Mouse (Mus musculus) midbrain, embryonic 14.5 days (tissue): ENCODE measurements at regions not wholly inside any gene's neighbourhood (a gene's known extent, or its start where the extent isn't known, plus 50 kb on each side); places are given as distances from the start of the nearest gene placed in this dataset.

ENCODE experiments used
- ATAC-seq: fragments of 200-750 bp; cut with Nextera tagmentation; 2 replicates; pipeline ENCODE4 v1.8.0; 2017; ENCODE audit warnings: moderate number of reproducible peaks, moderate library complexity; ENCODE audit not compliant: low FRiP score, low TSS enrichment
- DNase-seq: peaks from one replicate; pipeline ENCODE4 v3.0.0-alpha.2; 2015
- H3K27ac ChIP-seq: fragments of 300-500 bp; sonication (generic); replicated peaks from 2 replicates; pipeline ENCODE4 v1.5.1; 2014; ENCODE audit warnings: mild to moderate bottlenecking, low read depth, low read length, moderate library complexity
- H3K27me3 ChIP-seq: fragments of 300-500 bp; sonication (generic); 2 replicates; pipeline ENCODE4 v1.6.1; 2014; ENCODE audit warnings: low read length, control low read depth, mixed read lengths; ENCODE audit not compliant: control insufficient read depth, insufficient read depth
- H3K36me3 ChIP-seq: fragments of 300-500 bp; sonication (generic); 2 replicates; pipeline ENCODE4 v1.6.1; 2014; ENCODE audit warnings: low read length, control low read depth; ENCODE audit not compliant: control insufficient read depth, insufficient read depth
- H3K4me1 ChIP-seq: fragments of 300-500 bp; sonication (generic); 2 replicates; pipeline ENCODE4 v1.6.1; 2014; ENCODE audit warnings: mild to moderate bottlenecking, antibody characterized with exemption, low read length, control low read depth; ENCODE audit not compliant: control insufficient read depth, insufficient read depth
- H3K4me2 ChIP-seq: fragments of 300-500 bp; sonication (generic); 2 replicates; pipeline ENCODE4 v1.6.1; 2014; ENCODE audit warnings: mild to moderate bottlenecking, low read length, moderate library complexity
- H3K4me3 ChIP-seq: fragments of 300-500 bp; sonication (generic); replicated peaks from 2 replicates; pipeline ENCODE4 v1.5.1; 2014; ENCODE audit warnings: low read depth, low read length
- H3K9ac ChIP-seq: fragments of 300-500 bp; sonication (generic); replicated peaks from 2 replicates; pipeline ENCODE4 v1.6.1; 2014; ENCODE audit warnings: mild to moderate bottlenecking, low read length, moderate library complexity
- H3K9me3 ChIP-seq: fragments of 300-500 bp; sonication (generic); 2 replicates; pipeline ENCODE4 v1.6.1; 2016; ENCODE audit warnings: low read length, control low read depth, mixed read lengths; ENCODE audit not compliant: control insufficient read depth
- WGBS: fragments of 180-500 bp; shearing (Covaris S2); extraction: QIAGEN DNeasy Blood & Tissue Kit; methylation state at CpG from one replicate; pipeline ENCODE4 v1.1.7; 2014; 5-methylcytosine and 5-hydroxymethylcytosine counted together

DNA sequence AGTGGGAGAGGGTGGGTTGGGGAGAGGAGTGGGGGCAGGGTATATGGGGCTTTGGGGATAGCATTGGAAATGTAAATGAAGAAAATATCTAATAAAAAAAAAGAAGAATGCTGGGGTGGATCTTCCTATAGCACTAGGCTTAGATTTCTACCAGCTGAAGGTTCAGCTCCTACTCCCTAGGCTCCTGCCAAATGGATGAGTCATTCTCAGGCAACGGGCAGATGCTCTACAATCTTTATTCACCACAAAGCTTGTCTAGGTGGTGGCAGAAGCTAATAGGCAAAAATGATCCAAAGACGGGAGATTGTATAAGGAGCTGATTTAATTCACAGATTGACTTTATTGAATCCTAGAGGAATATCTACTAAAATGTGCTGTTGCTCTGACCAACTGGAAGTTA lies 211.6 kb upstream of the Fam98a start:
- no peak overlapping the region for H3K4me2 ChIP-seq
- H3K4me1 ChIP-seq = no peaks in the 10 kb centered on the region
- no peak for ATAC-seq
- no peaks in the 10 kb centered on the region for H3K9me3 ChIP-seq
- DNase-seq = no peak
- no peak overlapping the region for H3K4me3 ChIP-seq
- no peak overlapping the region for H3K27ac ChIP-seq
- H3K27me3 ChIP-seq = no peaks in the 10 kb centered on the region
- 95% methylated on average over 2 of the region's 2 CpGs for WGBS
- no peak overlapping the region for H3K9ac ChIP-seq
- H3K36me3 ChIP-seq = no peaks in the 10 kb centered on the region

DNA sequence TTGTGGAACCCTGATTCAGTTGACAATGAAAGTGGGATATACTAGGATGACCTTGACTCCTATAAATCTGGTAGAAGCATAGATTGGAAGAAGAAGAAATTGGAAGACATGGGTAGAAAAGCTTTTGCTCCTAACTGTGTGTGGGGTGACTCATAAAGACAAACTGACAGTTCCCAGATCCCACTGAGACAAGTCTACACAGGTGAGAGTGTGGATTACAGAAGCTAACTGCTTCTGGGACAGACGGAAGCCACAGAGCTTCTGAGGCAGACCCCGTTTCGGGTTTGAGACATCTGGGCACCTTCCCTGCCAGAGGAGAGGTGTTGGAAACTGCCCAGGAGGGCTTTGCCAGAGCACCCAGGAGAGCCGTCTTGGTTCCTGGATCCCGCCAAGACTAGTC lies 204.7 kb upstream of the Fam98a start:
- ATAC-seq (no peak), DNase-seq (no peak)
- Histone ChIP-seq H3K4me1 (no peaks in the 10 kb centered on the region), H3K4me2 (no peak overlapping the region), H3K4me3 (no peak overlapping the region), H3K9ac (no peak overlapping the region), H3K9me3 (no peaks in the 10 kb centered on the region), H3K27me3 (no peaks in the 10 kb centered on the region), H3K27ac (no peak overlapping the region), H3K36me3 (no peaks in the 10 kb centered on the region)
- 93% methylated on average over 5 of the region's 5 CpGs for WGBS

DNA sequence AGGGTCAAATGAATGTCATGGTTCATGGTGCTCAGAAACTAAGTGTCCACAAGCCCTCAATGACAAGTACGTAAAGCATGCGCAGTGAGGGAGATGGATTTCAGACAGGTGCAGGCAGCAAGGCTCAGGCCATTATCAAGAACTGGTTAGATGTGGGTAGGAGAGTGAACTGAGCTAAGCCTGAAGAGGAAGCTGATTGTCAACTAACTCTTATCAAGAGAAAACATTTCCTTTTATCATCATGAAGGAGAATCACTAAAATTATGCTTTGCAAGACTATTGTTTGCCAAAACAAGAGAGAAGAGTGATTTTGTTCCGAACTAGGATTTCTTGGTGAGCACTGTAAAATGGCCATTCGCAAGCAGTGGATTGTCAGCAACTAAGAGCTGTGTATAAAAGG lies 164.7 kb upstream of the Fam98a start:
- H3K4me1 ChIP-seq = no peaks in the 10 kb centered on the region
- 98% methylated on average over 4 of the region's 4 CpGs for WGBS
- ATAC-seq = no peak

DNA sequence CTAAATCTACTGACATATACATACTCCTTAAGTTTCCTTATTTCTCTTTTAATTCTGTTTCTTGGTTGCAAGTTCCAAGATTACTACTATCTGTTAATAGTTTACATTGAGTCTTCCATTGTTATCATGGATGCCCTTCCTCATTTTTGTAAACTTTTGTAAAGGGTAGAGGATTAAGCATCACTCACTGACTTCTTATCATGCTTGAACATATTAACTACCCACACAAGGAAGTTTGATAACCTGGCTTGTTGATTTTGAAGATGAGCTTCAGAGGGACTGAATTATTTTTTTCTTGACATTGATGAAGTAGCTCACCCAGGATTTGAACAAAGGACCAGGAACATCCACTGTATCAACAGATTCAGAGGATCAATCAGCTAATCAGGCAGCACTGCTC lies 162.8 kb upstream of the Fam98a start:
- no peaks in the 10 kb centered on the region for H3K9me3 ChIP-seq
- ATAC-seq (no peak), DNase-seq (no peak)
- no peak overlapping the region for H3K9ac ChIP-seq
- H3K27me3 ChIP-seq = no peaks in the 10 kb centered on the region
- no peak overlapping the region for H3K4me3 ChIP-seq
- H3K27ac ChIP-seq = no peak overlapping the region
- H3K4me2 ChIP-seq = no peak overlapping the region
- H3K4me1 ChIP-seq = no peaks in the 10 kb centered on the region
- no peaks in the 10 kb centered on the region for H3K36me3 ChIP-seq

More for the DNA sequence above, 164.7 kb upstream of the Fam98a start:
- Histone ChIP-seq H3K27ac (no peak overlapping the region), H3K9ac (no peak overlapping the region), H3K4me3 (no peak overlapping the region), H3K27me3 (no peaks in the 10 kb centered on the region), H3K9me3 (no peaks in the 10 kb centered on the region), H3K36me3 (no peaks in the 10 kb centered on the region), H3K4me2 (no peak overlapping the region)
- no peak for DNase-seq

DNA sequence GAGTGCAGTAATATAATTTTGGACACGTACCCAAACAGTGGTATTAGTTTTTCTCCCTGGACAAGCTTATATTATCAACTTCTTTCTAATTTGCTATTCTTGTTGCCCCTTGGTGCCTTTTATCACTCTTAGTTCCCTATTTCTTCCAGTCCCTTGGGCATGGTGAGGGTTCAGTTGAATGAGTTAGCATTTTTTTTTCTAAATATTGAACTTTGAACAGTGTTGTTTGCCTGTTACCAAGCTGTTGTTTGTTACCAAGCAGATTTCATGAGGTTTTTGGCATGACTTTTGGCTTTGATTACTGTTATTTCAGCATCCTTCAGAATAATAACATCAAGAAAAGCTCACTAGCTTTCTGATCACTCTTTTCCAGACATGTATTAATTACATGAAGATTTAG lies 162.3 kb upstream of the Fam98a start:
- no peak overlapping the region for H3K4me3 ChIP-seq
- H3K9me3 ChIP-seq = no peaks in the 10 kb centered on the region
- no peak for DNase-seq
- WGBS = 82% methylated on average over 1 of the region's 1 CpGs
- no peak overlapping the region for H3K4me2 ChIP-seq
- no peaks in the 10 kb centered on the region for H3K27me3 ChIP-seq
- no peak overlapping the region for H3K27ac ChIP-seq
- no peaks in the 10 kb centered on the region for H3K36me3 ChIP-seq
- no peak overlapping the region for H3K9ac ChIP-seq
- no peaks in the 10 kb centered on the region for H3K4me1 ChIP-seq
- ATAC-seq = no peak

DNA sequence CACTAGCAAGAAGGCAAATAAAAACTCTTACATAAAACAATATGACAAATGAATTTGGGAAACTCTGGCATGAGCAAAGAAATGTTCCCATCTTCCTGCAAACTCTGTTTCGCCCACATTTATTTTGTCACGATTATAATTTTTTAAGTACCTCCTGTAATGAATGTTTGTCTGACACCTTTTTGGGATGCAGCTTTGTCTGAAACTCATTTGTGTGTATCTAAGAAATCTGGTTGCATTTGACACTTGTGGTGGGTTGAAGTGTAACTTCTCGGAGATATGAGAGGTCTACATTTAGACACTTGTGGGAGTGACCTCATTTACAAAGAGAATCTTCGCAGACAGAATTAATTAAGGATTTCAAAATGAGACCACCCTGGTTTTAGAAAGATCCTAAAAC lies 155.9 kb upstream of the Fam98a start:
- H3K9me3 ChIP-seq = no peaks in the 10 kb centered on the region
- DNase-seq = no peak
- H3K27me3 ChIP-seq = no peaks in the 10 kb centered on the region
- H3K9ac ChIP-seq = no peak overlapping the region
- H3K4me3 ChIP-seq = no peak overlapping the region
- H3K4me1 ChIP-seq = no peaks in the 10 kb centered on the region
- H3K27ac ChIP-seq = no peak overlapping the region
- 93% methylated on average over 4 of the region's 4 CpGs for whole genome bisulfite sequencing
- no peaks in the 10 kb centered on the region for H3K36me3 ChIP-seq
- H3K4me2 ChIP-seq = no peak overlapping the region
- ATAC-seq = no peak

DNA sequence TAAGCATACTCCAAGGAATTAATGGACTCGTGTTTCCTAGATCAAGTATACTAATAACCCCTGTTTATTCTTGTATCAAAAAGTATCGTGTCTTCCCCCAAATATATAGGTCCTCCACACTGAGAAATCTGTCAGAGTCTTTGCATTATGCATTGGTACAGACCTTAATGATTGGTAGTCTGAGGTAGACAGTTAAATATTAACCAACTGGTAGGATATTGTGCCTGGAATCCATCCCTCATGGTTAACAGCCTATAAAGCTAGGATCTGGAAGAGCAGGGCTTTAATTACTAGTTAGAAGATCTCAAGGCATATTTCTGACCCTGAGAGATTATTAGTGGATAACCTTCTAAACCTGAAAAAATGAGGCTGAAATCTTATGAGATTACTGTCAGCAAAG lies 153.6 kb upstream of the Fam98a start:
- H3K9ac ChIP-seq = no peak overlapping the region
- no peaks in the 10 kb centered on the region for H3K4me1 ChIP-seq
- no peak for ATAC-seq
- no peak overlapping the region for H3K4me2 ChIP-seq
- no peaks in the 10 kb centered on the region for H3K36me3 ChIP-seq
- WGBS = 82% methylated on average over 2 of the region's 2 CpGs
- H3K9me3 ChIP-seq = no peaks in the 10 kb centered on the region
- no peak overlapping the region for H3K27ac ChIP-seq
- no peaks in the 10 kb centered on the region for H3K27me3 ChIP-seq
- H3K4me3 ChIP-seq = no peak overlapping the region
- DNase-seq = no peak

DNA sequence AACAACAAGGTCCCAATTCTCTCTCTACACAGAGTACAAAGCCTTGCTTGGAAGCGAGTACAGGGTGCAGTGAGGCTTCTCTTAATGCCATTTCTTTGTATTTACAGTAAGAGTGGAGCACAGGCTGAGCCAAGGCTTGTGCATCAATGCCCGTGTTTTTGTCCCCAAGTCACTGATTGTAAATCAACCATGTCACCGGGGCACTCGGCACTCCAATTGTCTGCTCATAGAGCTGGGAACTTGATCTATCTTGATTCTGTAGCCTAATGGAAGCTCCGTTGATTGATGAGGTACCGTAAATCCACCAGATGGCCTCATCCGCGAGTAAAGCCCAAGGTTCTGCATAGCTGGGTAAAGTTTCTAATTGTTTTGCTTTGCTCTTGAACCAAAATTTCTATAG lies 152.1 kb upstream of the Fam98a start:
- Histone ChIP-seq H3K27ac (no peak overlapping the region), H3K27me3 (no peaks in the 10 kb centered on the region), H3K4me2 (no peak overlapping the region), H3K4me1 (no peaks in the 10 kb centered on the region), H3K9me3 (no peaks in the 10 kb centered on the region), H3K9ac (no peak overlapping the region), H3K36me3 (no peaks in the 10 kb centered on the region), H3K4me3 (no peak overlapping the region)
- DNase-seq (no peak), ATAC-seq (no peak)
- WGBS = 88% methylated on average over 8 of the region's 8 CpGs

DNA sequence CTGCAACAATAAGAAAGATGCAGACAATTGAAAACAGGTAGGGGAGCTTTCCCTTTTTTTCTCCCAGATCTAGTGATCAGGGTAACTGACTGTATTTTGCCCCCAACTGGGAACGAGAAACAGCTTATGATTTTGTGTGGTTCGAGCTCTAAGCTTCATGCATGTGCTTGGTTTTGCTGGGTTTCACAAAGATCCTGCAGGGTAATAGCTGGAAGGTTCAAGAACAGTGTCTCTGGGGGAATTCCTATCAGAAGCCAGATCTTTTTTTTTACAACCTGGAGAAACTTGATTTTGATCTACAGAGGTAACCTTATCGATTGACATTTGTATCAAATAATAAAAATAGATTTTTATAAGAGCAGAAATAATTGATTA lies 145.0 kb upstream of the Fam98a start:
- Histone ChIP-seq H3K27ac (no peak overlapping the region), H3K27me3 (no peaks in the 10 kb centered on the region), H3K9ac (no peak overlapping the region), H3K36me3 (no peaks in the 10 kb centered on the region), H3K4me1 (no peaks in the 10 kb centered on the region), H3K4me3 (no peak overlapping the region), H3K9me3 (no peaks in the 10 kb centered on the region), H3K4me2 (no peak overlapping the region)
- DNase-seq (peak; percentile 20), ATAC-seq (no peak)
- 84% methylated on average over 3 of the region's 3 CpGs for WGBS
